Mouse (Mus musculus): ENCODE results near the gene Evi5. TPM values are rescaled to one million over a fixed set of nuclear protein-coding genes. Genes with fewer than 3 reads are reported as not detected.

The Evi5 gene
- total and polyA plus RNA-seq, 3 experiments: 4.6 to 8.4 TPM; not detected in 1

DNA sequence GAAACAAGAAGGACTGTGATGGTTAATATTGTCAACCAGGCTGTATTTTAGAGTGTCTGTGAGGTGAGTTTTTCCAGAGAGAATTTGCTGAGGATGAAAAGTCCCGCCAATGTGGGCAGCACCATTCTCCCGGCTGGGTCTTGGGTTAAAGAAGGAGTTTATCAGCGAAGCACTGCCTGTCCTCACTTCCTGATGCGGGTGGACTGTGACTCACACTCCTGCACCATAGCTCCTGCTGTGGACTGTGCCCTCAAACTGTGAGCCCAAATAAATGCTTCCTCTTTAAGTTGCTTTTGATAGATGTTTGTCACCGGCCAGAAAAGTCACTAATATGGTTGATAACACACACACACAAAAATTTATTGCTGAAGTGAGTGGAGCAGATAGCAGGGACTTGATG lies 138.7 kb downstream of the Evi5 start:
- Histone ChIP-seq H3K36me3 (ENCODE audit: control insufficient read depth in 1 of 2, insufficient read depth in 2 of 2, low read length in 2 of 2) (no peaks in the 10 kb centered on the region), H3K9me3 (replicated peaks; ENCODE audit: insufficient read depth, low read length) (no peaks in the 10 kb centered on the region)

DNA sequence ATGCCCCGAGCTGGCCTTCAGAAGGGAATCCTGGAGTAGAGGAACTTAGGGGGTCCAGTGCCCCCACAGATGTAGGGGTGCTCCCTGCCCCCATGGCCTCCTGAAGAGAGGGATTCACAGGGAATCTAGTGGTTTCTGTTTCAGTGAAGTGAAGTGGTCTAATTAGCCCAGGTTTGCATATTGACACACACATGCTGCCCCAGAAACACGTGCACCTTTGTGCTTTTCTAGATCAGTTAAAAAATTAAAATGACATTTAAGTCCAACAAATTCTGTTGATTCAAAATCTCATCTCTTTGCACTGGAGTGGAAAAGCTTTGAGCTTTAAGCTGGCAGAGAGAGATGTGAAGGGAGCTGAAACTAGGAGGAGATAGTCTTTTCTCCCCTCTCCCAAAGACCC lies 143.1 kb downstream of the Evi5 start:
- no peak overlapping the region for H3K27ac ChIP-seq (ENCODE audit: control insufficient read depth, low read depth, low read length)
- H3K27me3 ChIP-seq (ENCODE audit: control insufficient read depth in 1 of 2, insufficient read depth in 2 of 2, low read length in 2 of 2): no peaks in the 10 kb centered on the region
- no peak overlapping the region for H3K9ac ChIP-seq (ENCODE audit: control insufficient read depth, low read depth, low read length, poor library complexity, severe bottlenecking)
- no peak for DNase-seq (ENCODE audit: low read depth, low spot score)
- no peak for TF ChIP-seq ELF1 (IDR thresholded peaks at IDR 0.05; ENCODE audit: low read depth, low read length)
- H3K9me3 ChIP-seq (replicated peaks; ENCODE audit: insufficient read depth, low read length): no peaks in the 10 kb centered on the region
- H3K4me1 ChIP-seq (ENCODE audit: control insufficient read depth in 1 of 2, insufficient read depth in 2 of 2, low read length in 2 of 2): no peaks in the 10 kb centered on the region
- no peak overlapping the region for H3K4me3 ChIP-seq (ENCODE audit: control insufficient read depth in 1 of 2, insufficient read depth in 1 of 2, low read depth in 2 of 2, low read length in 2 of 2)
- no peaks in the 10 kb centered on the region for H3K79me2 ChIP-seq (ENCODE audit: control insufficient read depth, insufficient read depth, low read length, poor library complexity)
- no peaks in the 10 kb centered on the region for H3K36me3 ChIP-seq (ENCODE audit: control insufficient read depth in 1 of 2, insufficient read depth in 2 of 2, low read length in 2 of 2)

More for the DNA sequence above, 138.7 kb downstream of the Evi5 start:
- Histone ChIP-seq H3K4me3 (ENCODE audit: control insufficient read depth in 1 of 2, insufficient read depth in 1 of 2, low read depth in 2 of 2, low read length in 2 of 2) (no peak overlapping the region), H3K27me3 (ENCODE audit: control insufficient read depth in 1 of 2, insufficient read depth in 2 of 2, low read length in 2 of 2) (no peaks in the 10 kb centered on the region), H3K9ac (ENCODE audit: control insufficient read depth, low read depth, low read length, poor library complexity, severe bottlenecking) (no peak overlapping the region), H3K4me1 (ENCODE audit: control insufficient read depth in 1 of 2, insufficient read depth in 2 of 2, low read length in 2 of 2) (no peaks in the 10 kb centered on the region), H3K27ac (ENCODE audit: control insufficient read depth, low read depth, low read length) (no peak overlapping the region), H3K79me2 (ENCODE audit: control insufficient read depth, insufficient read depth, low read length, poor library complexity) (no peaks in the 10 kb centered on the region)
- DNase-seq (ENCODE audit: low read depth, low spot score): peak; percentile 65
- TF ChIP-seq MAX (IDR thresholded peaks at IDR 0.05; ENCODE audit: low read length) (no peak), TAL1 (IDR thresholded peaks at IDR 0.05; ENCODE audit: low read length) (peak; percentile 50), TCF12 (IDR thresholded peaks at IDR 0.05; ENCODE audit: low read depth, low read length) (0 out of 2 replicates have a peak, but pooled peaks have one; percentile 6), EP300 (IDR thresholded peaks at IDR 0.05; ENCODE audit: low read depth in 1 of 2, low read length in 2 of 2) (peak in 1 of 2 experiments; percentile 40; a peak in 2 of 4 replicates), GATA1 (IDR thresholded peaks at IDR 0.05; ENCODE audit: low read depth, low read length) (peak; percentile 43; the same call in 1 of the 2 replicates), CHD2 (IDR thresholded peaks at IDR 0.05; ENCODE audit: low read length) (no peak)

DNA sequence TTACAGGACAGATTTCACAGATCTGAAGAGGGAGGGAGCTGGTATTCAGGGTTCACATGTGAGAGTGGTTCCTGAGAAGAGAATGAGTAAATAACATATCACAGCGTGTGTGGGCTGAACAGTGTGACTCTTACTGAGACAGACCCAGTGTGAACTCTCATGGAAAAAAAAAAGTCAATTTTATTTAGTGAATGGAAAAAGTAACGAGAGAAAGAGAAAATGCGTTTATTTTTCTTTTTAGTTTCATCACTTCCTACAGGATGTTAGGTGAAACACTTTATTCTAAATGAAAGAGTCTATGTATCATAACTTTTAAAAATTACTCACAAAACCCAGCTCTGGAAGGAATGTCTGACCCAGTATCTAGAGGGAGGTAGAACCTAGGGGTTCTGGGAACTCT lies 143.5 kb downstream of the Evi5 start:
- no peaks in the 10 kb centered on the region for H3K9me3 ChIP-seq (replicated peaks; ENCODE audit: insufficient read depth, low read length)
- no peaks in the 10 kb centered on the region for H3K27me3 ChIP-seq (ENCODE audit: control insufficient read depth in 1 of 2, insufficient read depth in 2 of 2, low read length in 2 of 2)
- DNase-seq (ENCODE audit: low read depth, low spot score): no peak
- TF ChIP-seq POLR2A (IDR thresholded peaks at IDR 0.05; ENCODE audit: control insufficient read depth in 1 of 2, insufficient read depth in 1 of 2, low read depth in 1 of 2, low read length in 2 of 2, poor library complexity in 1 of 2) (no peak), GABPA (IDR thresholded peaks at IDR 0.05; ENCODE audit: low read depth, low read length) (no peak), MAFK (IDR thresholded peaks at IDR 0.05; ENCODE audit: borderline replicate concordance, low read depth, low read length) (no peak), ELF1 (IDR thresholded peaks at IDR 0.05; ENCODE audit: low read depth, low read length) (no peak), RAD21 (IDR thresholded peaks at IDR 0.05; ENCODE audit: low read depth, low read length) (no peak), USF2 (IDR thresholded peaks at IDR 0.05; ENCODE audit: borderline replicate concordance in 1 of 2, insufficient read depth in 1 of 2, low read depth in 1 of 2, low read length in 2 of 2) (no peak)
- H3K79me2 ChIP-seq (ENCODE audit: control insufficient read depth, insufficient read depth, low read length, poor library complexity): no peaks in the 10 kb centered on the region
- no peak overlapping the region for H3K27ac ChIP-seq (ENCODE audit: control insufficient read depth, low read depth, low read length)
- no peaks in the 10 kb centered on the region for H3K36me3 ChIP-seq (ENCODE audit: control insufficient read depth in 1 of 2, insufficient read depth in 2 of 2, low read length in 2 of 2)
- H3K4me1 ChIP-seq (ENCODE audit: control insufficient read depth in 1 of 2, insufficient read depth in 2 of 2, low read length in 2 of 2): no peaks in the 10 kb centered on the region
- no peak overlapping the region for H3K4me3 ChIP-seq (ENCODE audit: control insufficient read depth in 1 of 2, insufficient read depth in 1 of 2, low read depth in 2 of 2, low read length in 2 of 2)
- H3K9ac ChIP-seq (ENCODE audit: control insufficient read depth, low read depth, low read length, poor library complexity, severe bottlenecking): no peak overlapping the region

Measured in MEL (cell line).